ENCODE assay signal across 8 mouse cellular contexts in genomic region chr5:111529096-111529495, GRCm38 (mm10).
DNase-seq lines count a peak whose midpoint lies in the region; ATAC-seq and TF ChIP-seq lines count a peak whose summit lies in the region.

No protein-coding gene starts in this region.

- DNase-seq in heart, embryonic 10.5 days (ENCODE audit: low spot score): peak; percentile 81
- DNase-seq in heart, adult 8-10 months (ENCODE audit: low spot score): no peak
- no peak for DNase-seq in G1E (ENCODE audit: low spot score)
- peak; percentile 55 for DNase-seq in embryonic facial prominence, embryonic 14.5 days (ENCODE audit: low spot score)
- no peak for DNase-seq in urinary bladder, postnatal 10 days (ENCODE audit: low spot score)
- DNase-seq in left cerebral cortex, postnatal 36 days (ENCODE audit: low spot score in 2 of 2): no peak

- H3K27me3 ChIP-seq in heart, embryonic 10.5 days (ENCODE audit: insufficient read depth, poor library complexity, severe bottlenecking): peaks cover 77% of the 10 kb centered on the region
- H3K27me3 ChIP-seq in G1E (ENCODE audit: insufficient read depth, low read length): no peaks in the 10 kb centered on the region
- H3K27me3 ChIP-seq in embryonic facial prominence, embryonic 14.5 days (replicated peaks; ENCODE audit: control insufficient read depth, insufficient read depth, low read length): no peaks in the 10 kb centered on the region
- H3K27me3 ChIP-seq in limb, embryonic 13.5 days: peaks cover 20% of the 10 kb centered on the region

- H3K9ac ChIP-seq in embryonic facial prominence, embryonic 14.5 days (ENCODE audit: low read depth, low read length): no peak overlapping the region
- 0 out of 2 replicates have a peak overlapping the region, but pooled peaks have one; percentile 39 for H3K9ac ChIP-seq in limb, embryonic 13.5 days

- WGBS in heart, embryonic 10.5 days: 9% methylated on average over 9 of the region's 9 CpGs
- 24% methylated on average over 7 of the region's 9 CpGs for WGBS in embryonic facial prominence, embryonic 14.5 days
- 36% methylated on average over 9 of the region's 9 CpGs for WGBS in limb, embryonic 13.5 days

- no peak overlapping the region for H3K4me3 ChIP-seq in heart, embryonic 10.5 days
- peak overlapping the region; percentile 1; the same call in 1 of the 2 replicates for H3K4me3 ChIP-seq in G1E (ENCODE audit: low read depth, low read length)
- H3K4me3 ChIP-seq in embryonic facial prominence, embryonic 14.5 days (ENCODE audit: low read depth, low read length): no peak overlapping the region
- H3K4me3 ChIP-seq in limb, embryonic 13.5 days: no peak overlapping the region

- intact Hi-C loops in left cerebral cortex, postnatal 36 days (cut with DNase I): no loop called here

- H3K27ac ChIP-seq in heart, embryonic 10.5 days: peak overlapping the region; percentile 75
- H3K27ac ChIP-seq in embryonic facial prominence, embryonic 14.5 days (replicated peaks; ENCODE audit: low read depth, low read length): no peak overlapping the region
- H3K27ac ChIP-seq in limb, embryonic 13.5 days: no peak overlapping the region

- no peak overlapping the region for H3K4me2 ChIP-seq in embryonic facial prominence, embryonic 14.5 days (ENCODE audit: low read depth, low read length)
- H3K4me2 ChIP-seq in limb, embryonic 13.5 days (replicated peaks): no peak overlapping the region

- ATAC-seq in G1E (ENCODE audit: extremely low read depth, insufficient number of reproducible peaks, low FRiP score, poor library complexity, severe bottlenecking): no peak
- no peak for ATAC-seq in embryonic facial prominence, embryonic 14.5 days (ENCODE audit: low read depth)
- no peak for ATAC-seq in limb, embryonic 13.5 days (ENCODE audit: low FRiP score, low read depth)
- no peak for ATAC-seq in activated CD4-positive, CD25-positive, alpha-beta regulatory T cell, adult 4 months

- H3K36me3 ChIP-seq in heart, embryonic 10.5 days: no peaks in the 10 kb centered on the region
- H3K36me3 ChIP-seq in G1E (replicated peaks): no peaks in the 10 kb centered on the region
- H3K36me3 ChIP-seq in embryonic facial prominence, embryonic 14.5 days (ENCODE audit: control insufficient read depth, insufficient read depth, low read length): no peaks in the 10 kb centered on the region
- H3K36me3 ChIP-seq in limb, embryonic 13.5 days: no peaks in the 10 kb centered on the region

- no peak for TF ChIP-seq CTCF in G1E (IDR thresholded peaks at IDR 0.05; ENCODE audit: low read depth, low read length)

- peaks cover 62% of the 10 kb centered on the region for H3K4me1 ChIP-seq in heart, embryonic 10.5 days
- H3K4me1 ChIP-seq in G1E (ENCODE audit: insufficient read depth, low read depth, low read length): no peaks in the 10 kb centered on the region
- peaks cover 13% of the 10 kb centered on the region for H3K4me1 ChIP-seq in embryonic facial prominence, embryonic 14.5 days (ENCODE audit: control insufficient read depth, insufficient read depth, low read length)
- H3K4me1 ChIP-seq in limb, embryonic 13.5 days: peaks cover 45% of the 10 kb centered on the region

- H3K9me3 ChIP-seq in heart, embryonic 10.5 days: no peaks in the 10 kb centered on the region
- peaks cover 94% of the 10 kb centered on the region for H3K9me3 ChIP-seq in G1E (replicated peaks)
- H3K9me3 ChIP-seq in embryonic facial prominence, embryonic 14.5 days (ENCODE audit: control insufficient read depth, low read length): no peaks in the 10 kb centered on the region
- H3K9me3 ChIP-seq in limb, embryonic 13.5 days: no peaks in the 10 kb centered on the region

Comparison
In these comparisons a context has a peak if more than half of its experiments do, and no peak if none do; other contexts are left out.
1. DNase-seq: peak in heart, embryonic 10.5 days (single experiment) and embryonic facial prominence, embryonic 14.5 days (single experiment); none in heart, adult 8-10 months (single experiment), G1E (single experiment), urinary bladder, postnatal 10 days (single experiment) and left cerebral cortex, postnatal 36 days (0 of 2).